Mouse (Mus musculus) heart, postnatal 4 days (tissue): ENCODE data around the gene Hspa1b. TPM values are rescaled to one million over a fixed set of nuclear protein-coding genes. Genes with fewer than 3 reads are reported as not detected.

Source experiments
- DNase-seq: peaks from one replicate; pipeline ENCODE4 v3.0.0; 2021
- total RNA-seq, 2 experiments: library from RNA; stranded (reverse); gene quantifications; 2 replicates each; pipeline ENCODE4 v1.2.3; 2021

Gene Hspa1b
- total RNA-seq, 2 experiments from 2014 or later = 4.8 to 5.2 TPM

- no peak for DNase-seq
Observed at GRCm38 (mm10) chr17:34927306-34928019, 31.6 kb downstream of the Hspa1b start.

- DNase-seq = no peak
Observed at GRCm38 (mm10) chr17:34924258-34924657, 34.8 kb downstream of the Hspa1b start.

GRCm38 (mm10) chr17:34922939-34923338, 36.1 kb downstream of the Hspa1b start:
- no peak for DNase-seq

GRCm38 (mm10) chr17:34917188-34917587, 41.9 kb downstream of the Hspa1b start:
- DNase-seq = no peak

- DNase-seq = no peak
Observed at GRCm38 (mm10) chr17:34916316-34916715, 42.7 kb downstream of the Hspa1b start.

GRCm38 (mm10) chr17:34915410-34915831, 43.6 kb downstream of the Hspa1b start:
- DNase-seq = peak; percentile 46

GRCm38 (mm10) chr17:34913930-34914665, 44.9 kb downstream of the Hspa1b start, which contains the start of gene Slc44a4:
Slc44a4 (plus strand) TSS chr17:34914466.
- no peak for DNase-seq

- peak; percentile 87 for DNase-seq
Observed at GRCm38 (mm10) chr17:34911945-34912351, 47.1 kb downstream of the Hspa1b start.

- DNase-seq = no peak
Observed at GRCm38 (mm10) chr17:34910982-34911381, 48.1 kb downstream of the Hspa1b start.

Other genes with a start within 250 kb of the Hspa1b start
- gene C4b, start 215.4 kb downstream of the Hspa1b start, total RNA-seq = 1 to 10 TPM; 5.0 to 5.5 TPM
- gene Cyp21a1, start 154.7 kb downstream of the Hspa1b start, total RNA-seq = not detected
- 10 to 100 TPM; 13.6 to 16.2 TPM for gene Stk19, start 122.3 kb downstream of the Hspa1b start, total RNA-seq
- gene Dxo, start 122.2 kb downstream of the Hspa1b start, total RNA-seq = 10 to 100 TPM; 21.4 to 23.0 TPM
- 10 to 100 TPM; 27.4 to 27.9 TPM for gene Skiv2l, start 109.0 kb downstream of the Hspa1b start, total RNA-seq
- gene Nelfe, start 108.8 kb downstream of the Hspa1b start, total RNA-seq = 10 to 100 TPM; 30.4 to 34.2 TPM
- gene Cfb, start 96.7 kb downstream of the Hspa1b start, total RNA-seq = 1 to 10 TPM in 1 of 2 experiments, under 1 TPM in 1; 0.88 to 2.6 TPM
- gene Zbtb12, start 79.8 kb downstream of the Hspa1b start, total RNA-seq = 1 to 10 TPM; 7.9 TPM
- not detected for gene Gm20547, start 77.2 kb downstream of the Hspa1b start, total RNA-seq
- 1 to 10 TPM; 3.0 to 3.7 TPM for gene C2, start 61.0 kb downstream of the Hspa1b start, total RNA-seq
- gene Ehmt2, start 60.8 kb downstream of the Hspa1b start, total RNA-seq = 10 to 100 TPM; 55.7 to 56.8 TPM
- gene Slc44a4, start 44.8 kb downstream of the Hspa1b start, total RNA-seq = not detected
- gene Neu1, start 28.0 kb downstream of the Hspa1b start, total RNA-seq = 10 to 100 TPM; 10.1 to 11.7 TPM
- not detected for gene Gm20481, start 10.7 kb upstream of the Hspa1b start, total RNA-seq
- 1 to 10 TPM; 2.6 to 2.9 TPM for gene Hspa1a, start 12.9 kb upstream of the Hspa1b start, total RNA-seq
- gene Hspa1l, start 13.5 kb upstream of the Hspa1b start, total RNA-seq = 1 to 10 TPM; 5.3 to 6.6 TPM
- 10 to 100 TPM; 52.2 to 55.0 TPM for gene Lsm2, start 22.6 kb upstream of the Hspa1b start, total RNA-seq
- gene Vars, start 41.7 kb upstream of the Hspa1b start, total RNA-seq = 10 to 100 TPM; 46.7 to 49.0 TPM
- gene Vwa7, start 57.3 kb upstream of the Hspa1b start, total RNA-seq = 1 to 10 TPM; 1.6 to 1.8 TPM
- 1 to 10 TPM in 1 of 2 experiments, under 1 TPM in 1; 0.74 to 1.3 TPM for gene Sapcd1, start 68.8 kb upstream of the Hspa1b start, total RNA-seq
- gene Msh5, start 87.5 kb upstream of the Hspa1b start, total RNA-seq = 1 to 10 TPM; 4.0 to 6.5 TPM
- 100 to 1,000 TPM; 166 to 167 TPM for gene Clic1, start 90.7 kb upstream of the Hspa1b start, total RNA-seq
- 100 to 1,000 TPM; 104 to 106 TPM for gene Ddah2, start 99.8 kb upstream of the Hspa1b start, total RNA-seq
- gene Ly6g6c, start 106.2 kb upstream of the Hspa1b start, total RNA-seq = not detected
- gene Mpig6b, start 106.9 kb upstream of the Hspa1b start, total RNA-seq = under 1 TPM in 1 of 2 experiments, not detected in 1; 0.47 TPM
- gene Ly6g6e, start 117.7 kb upstream of the Hspa1b start, total RNA-seq = not detected
- 1 to 10 TPM; 1.6 to 2.4 TPM for gene Ly6g6d, start 118.8 kb upstream of the Hspa1b start, total RNA-seq
- not detected for gene Ly6g6f, start 126.4 kb upstream of the Hspa1b start, total RNA-seq
- gene Abhd16a, start 130.0 kb upstream of the Hspa1b start, total RNA-seq = 10 to 100 TPM; 50.6 to 53.5 TPM
- gene Ly6g5c, start 149.0 kb upstream of the Hspa1b start, total RNA-seq = not detected
- gene Ly6g5b, start 156.2 kb upstream of the Hspa1b start, total RNA-seq = under 1 TPM; 0.52 to 0.62 TPM
- gene Gpank1, start 162.2 kb upstream of the Hspa1b start, total RNA-seq = 1 to 10 TPM; 6.0 to 6.2 TPM
- 100 to 1,000 TPM; 189 to 196 TPM for gene Csnk2b, start 162.8 kb upstream of the Hspa1b start, total RNA-seq
- 10 to 100 TPM; 26.6 to 27.3 TPM for gene D17H6S53E, start 167.1 kb upstream of the Hspa1b start, total RNA-seq
- not detected for gene Apom, start 172.8 kb upstream of the Hspa1b start, total RNA-seq
- gene Bag6, start 175.9 kb upstream of the Hspa1b start, total RNA-seq = 100 to 1,000 TPM; 318 to 321 TPM
- 100 to 1,000 TPM; 248 to 251 TPM for gene Prrc2a, start 205.7 kb upstream of the Hspa1b start, total RNA-seq
- 1 to 10 TPM; 2.9 to 3.4 TPM for gene Aif1, start 216.8 kb upstream of the Hspa1b start, total RNA-seq
- gene Lst1, start 229.2 kb upstream of the Hspa1b start, total RNA-seq = 1 to 10 TPM; 4.2 to 4.8 TPM
- 1 to 10 TPM in 1 of 2 experiments, under 1 TPM in 1; 0.81 to 1.0 TPM for gene Ltb, start 235.2 kb upstream of the Hspa1b start, total RNA-seq
- gene Tnf, start 242.8 kb upstream of the Hspa1b start, total RNA-seq = 1 to 10 TPM in 1 of 2 experiments, under 1 TPM in 1; 0.76 to 1.3 TPM
- under 1 TPM; 0.26 to 0.32 TPM for gene Lta, start 246.1 kb upstream of the Hspa1b start, total RNA-seq